Mouse (Mus musculus) midbrain, embryonic 13.5 days (tissue): ENCODE results near the gene Aqp2. TPM values are rescaled to one million over a fixed set of nuclear protein-coding genes. Genes with fewer than 3 reads are reported as not detected.

ENCODE experiments used
- ATAC-seq: fragments of 200-750 bp; cut with Nextera tagmentation; 2 replicates; pipeline ENCODE4 v1.8.0; 2017; ENCODE audit warnings: mild to moderate bottlenecking, moderate TSS enrichment, moderate library complexity
- H3K27ac ChIP-seq: fragments of 300-500 bp; sonication (generic); 2 replicates; pipeline ENCODE4 v1.5.1; 2015; ENCODE audit warnings: inconsistent platforms, mild to moderate bottlenecking, moderate library complexity
- H3K27me3 ChIP-seq: fragments of 300-500 bp; sonication (generic); 2 replicates; pipeline ENCODE4 v1.6.1; 2015; ENCODE audit warnings: mild to moderate bottlenecking, inconsistent platforms
- H3K36me3 ChIP-seq: fragments of 300-500 bp; sonication (generic); 2 replicates; pipeline ENCODE4 v1.6.1; 2015; ENCODE audit warnings: mild to moderate bottlenecking, inconsistent platforms
- H3K4me1 ChIP-seq: fragments of 300-500 bp; sonication (generic); replicated peaks from 2 replicates; pipeline ENCODE4 v1.6.1; 2015; ENCODE audit warnings: inconsistent platforms
- H3K4me2 ChIP-seq: fragments of 300-500 bp; sonication (generic); replicated peaks from 2 replicates; pipeline ENCODE4 v1.6.1; 2015; ENCODE audit warnings: moderate library complexity, mild to moderate bottlenecking, inconsistent platforms
- H3K4me3 ChIP-seq: fragments of 300-500 bp; sonication (generic); replicated peaks from 2 replicates; pipeline ENCODE4 v1.5.1; 2015; ENCODE audit warnings: mild to moderate bottlenecking, inconsistent platforms
- H3K9ac ChIP-seq: fragments of 300-500 bp; sonication (generic); replicated peaks from 2 replicates; pipeline ENCODE4 v1.6.1; 2015; ENCODE audit warnings: mild to moderate bottlenecking, inconsistent platforms
- H3K9me3 ChIP-seq: fragments of 300-500 bp; sonication (generic); 2 replicates; pipeline ENCODE4 v1.6.1; 2016; ENCODE audit warnings: mild to moderate bottlenecking, inconsistent platforms
- WGBS: fragments of 180-500 bp; shearing (Covaris S2); methylation state at CpG from one replicate; pipeline ENCODE4 v1.1.7; 2015; 5-methylcytosine and 5-hydroxymethylcytosine counted together
- polyA plus RNA-seq: library from polyadenylated mRNA; unstranded; fragments of >200 nt; fragmentation: Nextera tagmentation; extraction: Ambion mirVana; gene quantifications from 2 replicates; pipeline ENCODE4 v1.2.1, GENCODE M21; 2015

Gene Aqp2
- polyA plus RNA-seq, 1 experiment from 2014 or later: not detected

DNA sequence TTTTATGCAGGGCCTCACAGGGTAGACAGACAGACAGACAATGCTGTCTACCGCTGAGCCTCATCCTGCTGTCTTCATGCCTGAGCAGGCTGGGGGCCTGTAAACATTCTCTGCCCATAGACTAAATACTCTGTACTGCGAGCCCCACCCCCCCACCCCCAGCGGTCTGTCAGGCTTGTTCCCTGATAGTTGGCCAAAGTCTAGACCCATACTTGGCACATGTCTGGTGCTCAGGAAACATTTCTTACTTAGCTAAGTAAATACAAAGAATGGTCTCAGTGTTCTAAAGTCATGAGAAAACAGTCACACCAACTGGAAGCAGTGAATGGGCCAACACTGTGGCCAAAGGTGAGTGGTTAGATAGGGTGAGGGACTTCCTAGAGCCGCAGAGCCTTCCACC, 11.5 kb upstream of the Aqp2 start:
- 76% methylated on average over 4 of the region's 4 CpGs for WGBS

GRCm38 (mm10) chr15:99568682-99569081, 10.2 kb upstream of the Aqp2 start:
- Histone ChIP-seq H3K27me3 (no peaks in the 10 kb centered on the region), H3K36me3 (no peaks in the 10 kb centered on the region), H3K9me3 (no peaks in the 10 kb centered on the region), H3K4me1 (0 out of 2 replicates have a peak, but pooled peaks cover 6% of the 10 kb centered on the region), H3K4me3 (no peak overlapping the region), H3K4me2 (no peak overlapping the region), H3K27ac (no peak overlapping the region), H3K9ac (no peak overlapping the region)
- no peak for ATAC-seq
- WGBS: 61% methylated on average over 6 of the region's 6 CpGs

More for the DNA sequence above, 11.5 kb upstream of the Aqp2 start:
- H3K27me3 ChIP-seq: 0 out of 2 replicates have a peak, but pooled peaks cover under 1% of the 10 kb centered on the region
- H3K4me2 ChIP-seq: no peak overlapping the region
- H3K9me3 ChIP-seq: no peaks in the 10 kb centered on the region
- no peak for ATAC-seq
- H3K4me3 ChIP-seq: no peak overlapping the region
- no peaks in the 10 kb centered on the region for H3K36me3 ChIP-seq
- no peak overlapping the region for H3K9ac ChIP-seq
- H3K27ac ChIP-seq: no peak overlapping the region
- 0 out of 2 replicates have a peak, but pooled peaks cover 6% of the 10 kb centered on the region for H3K4me1 ChIP-seq

DNA sequence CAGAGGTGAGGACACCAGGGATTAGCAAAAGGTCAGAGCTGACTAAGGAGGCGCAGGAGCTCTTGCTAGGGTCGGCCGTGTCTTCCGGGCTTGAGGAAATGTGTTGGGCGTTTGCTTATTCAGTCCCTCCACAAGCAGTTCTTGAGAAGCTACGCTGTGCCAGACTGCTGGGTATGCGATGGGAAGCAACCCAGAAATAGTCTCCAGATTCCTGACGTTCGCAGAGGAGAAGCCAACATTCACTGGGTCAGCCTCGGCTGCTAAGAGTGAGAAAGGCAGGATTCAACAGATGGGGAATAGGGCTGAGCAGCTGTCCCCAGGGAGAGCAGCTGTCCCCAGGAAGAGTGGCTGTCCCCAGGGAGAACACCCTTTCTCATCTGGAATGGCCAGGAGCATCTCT, 9.7 kb upstream of the Aqp2 start:
- Histone ChIP-seq H3K36me3 (no peaks in the 10 kb centered on the region), H3K4me3 (no peak overlapping the region), H3K9ac (no peak overlapping the region), H3K27me3 (no peaks in the 10 kb centered on the region), H3K4me1 (0 out of 2 replicates have a peak, but pooled peaks cover 6% of the 10 kb centered on the region), H3K9me3 (no peaks in the 10 kb centered on the region), H3K4me2 (no peak overlapping the region), H3K27ac (no peak overlapping the region)
- 89% methylated on average over 10 of the region's 10 CpGs for WGBS
- ATAC-seq: no peak

DNA sequence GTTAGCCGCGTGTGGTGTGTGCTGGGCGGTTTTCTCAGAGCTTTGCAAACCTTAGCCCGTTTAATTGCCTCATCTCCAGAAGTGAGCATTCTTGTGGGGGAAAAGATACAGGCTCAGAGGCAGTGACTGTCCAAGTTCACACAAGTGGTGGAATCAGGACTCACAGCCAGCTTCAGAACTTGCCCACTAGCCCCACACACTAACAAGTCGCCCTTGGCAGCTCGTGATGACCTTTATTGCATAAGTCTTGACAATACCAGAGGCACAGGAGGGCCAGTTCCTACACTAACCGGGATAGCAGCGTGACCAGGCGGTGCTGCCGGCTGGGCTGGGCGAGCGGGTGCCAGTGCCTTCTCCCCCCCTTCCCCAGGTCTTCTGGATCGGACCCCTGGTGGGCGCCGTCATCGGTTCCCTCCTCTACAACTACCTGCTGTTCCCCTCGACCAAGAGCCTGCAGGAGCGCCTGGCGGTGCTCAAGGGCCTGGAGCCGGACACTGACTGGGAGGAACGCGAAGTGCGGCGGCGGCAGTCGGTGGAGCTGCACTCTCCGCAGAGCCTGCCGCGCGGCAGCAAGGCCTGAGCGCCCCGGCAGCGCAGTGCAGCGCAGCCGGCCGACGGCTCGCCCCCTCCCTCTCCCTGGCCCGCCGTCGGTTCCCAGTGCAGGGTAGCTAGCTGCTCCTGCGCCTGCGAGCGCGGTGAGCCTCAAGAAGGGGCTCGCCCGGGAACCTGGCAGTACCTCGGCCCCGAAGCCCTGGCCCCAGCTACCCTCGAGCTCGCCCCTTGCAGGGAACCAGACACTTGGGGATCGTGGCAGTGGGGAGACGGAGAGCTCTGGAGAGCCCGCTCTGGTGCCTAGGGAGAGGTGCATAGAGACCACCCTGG, 4.8 kb downstream of the Aqp2 start:
- Histone ChIP-seq H3K9me3 (no peaks in the 10 kb centered on the region), H3K4me2 (peak overlapping the region; percentile 49), H3K4me3 (peak overlapping the region; percentile 33), H3K4me1 (peaks cover 26% of the 10 kb centered on the region), H3K27ac (no peak overlapping the region), H3K27me3 (peaks cover 95% of the 10 kb centered on the region), H3K36me3 (no peaks in the 10 kb centered on the region), H3K9ac (peak overlapping the region; percentile 37; the same call in 1 of the 2 replicates)
- 1% methylated on average over 50 of the region's 54 CpGs for WGBS
- ATAC-seq: peak; percentile 66

DNA sequence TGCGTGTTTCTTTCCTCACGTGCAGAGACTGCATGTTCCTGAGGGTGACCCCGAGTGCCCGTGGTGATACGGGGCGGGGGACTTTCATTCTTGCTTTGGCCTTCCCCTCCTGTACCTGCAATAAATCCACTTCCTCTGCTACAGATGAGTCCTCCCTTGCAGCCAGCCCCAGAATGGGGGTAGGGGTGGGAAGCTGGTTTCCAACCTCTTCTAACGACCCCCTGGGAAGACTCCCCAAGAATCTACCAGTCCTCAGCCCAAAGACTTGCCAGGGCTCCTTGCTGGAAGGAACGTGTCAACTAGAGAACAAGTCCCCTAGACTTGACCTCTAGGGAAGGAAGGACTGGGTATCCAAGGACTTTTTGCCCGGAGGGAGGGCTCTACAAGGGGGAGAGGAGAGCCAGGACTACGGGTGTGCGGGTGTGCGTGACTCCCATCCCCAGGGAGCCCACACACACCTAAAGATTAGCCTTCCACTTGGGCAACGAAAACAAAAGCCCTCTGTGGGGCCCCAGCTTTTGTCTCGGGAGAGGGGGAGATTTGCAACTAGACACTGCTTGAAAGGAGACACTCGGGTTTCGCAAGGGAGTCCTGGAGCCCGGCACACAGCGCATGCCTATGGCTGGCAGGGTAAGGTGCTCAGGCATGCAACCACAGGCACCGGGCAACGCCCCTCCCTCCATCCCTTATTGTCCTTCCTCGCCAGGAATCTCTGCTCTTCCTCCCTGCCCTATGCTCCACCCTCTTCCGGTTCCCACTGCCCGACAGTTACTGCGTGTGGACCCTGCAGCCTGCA, 5.8 kb downstream of the Aqp2 start:
- WGBS: 1% methylated on average over 24 of the region's 24 CpGs
- Histone ChIP-seq H3K4me3 (peak overlapping the region; percentile 33), H3K27ac (no peak overlapping the region), H3K9me3 (no peaks in the 10 kb centered on the region), H3K27me3 (peaks cover 99% of the 10 kb centered on the region), H3K4me1 (peaks cover 25% of the 10 kb centered on the region), H3K9ac (peak overlapping the region; percentile 37; the same call in 1 of the 2 replicates), H3K4me2 (peak overlapping the region; percentile 49), H3K36me3 (no peaks in the 10 kb centered on the region)
- ATAC-seq: peak; percentile 43

GRCm38 (mm10) chr15:99585741-99586140, 6.9 kb downstream of the Aqp2 start:
- Histone ChIP-seq H3K4me3 (no peak overlapping the region), H3K27me3 (peaks cover 99% of the 10 kb centered on the region), H3K27ac (no peak overlapping the region), H3K36me3 (no peaks in the 10 kb centered on the region), H3K4me2 (no peak overlapping the region), H3K9ac (no peak overlapping the region), H3K9me3 (no peaks in the 10 kb centered on the region), H3K4me1 (peaks cover 28% of the 10 kb centered on the region)
- ATAC-seq: no peak
- 63% methylated on average over 6 of the region's 6 CpGs for WGBS

DNA sequence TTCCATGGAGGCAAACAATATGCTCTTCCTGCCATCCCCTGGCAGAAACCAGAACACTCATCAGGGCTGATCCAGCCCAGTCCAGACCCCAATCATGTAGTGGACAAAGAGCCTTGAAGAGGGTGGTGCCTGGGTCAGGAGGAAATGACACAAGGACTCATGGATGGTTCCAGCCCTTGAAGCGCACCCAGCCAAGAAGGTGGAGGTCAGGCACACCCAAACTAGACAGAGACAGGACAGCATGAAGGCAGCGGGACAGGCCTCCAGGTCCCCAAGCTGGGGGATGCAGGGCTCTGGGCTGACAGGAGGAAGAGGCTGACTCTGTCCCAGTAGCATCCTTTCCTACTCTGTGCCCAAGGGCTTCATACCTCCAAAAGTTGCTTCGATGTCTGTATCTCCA, 7.7 kb downstream of the Aqp2 start:
- Histone ChIP-seq H3K4me2 (no peak overlapping the region), H3K9ac (no peak overlapping the region), H3K4me3 (no peak overlapping the region), H3K9me3 (no peaks in the 10 kb centered on the region), H3K36me3 (no peaks in the 10 kb centered on the region), H3K27ac (no peak overlapping the region), H3K27me3 (peaks cover 99% of the 10 kb centered on the region), H3K4me1 (peaks cover 32% of the 10 kb centered on the region)
- WGBS: 97% methylated on average over 3 of the region's 3 CpGs
- ATAC-seq: no peak

GRCm38 (mm10) chr15:99589237-99589636, 10.4 kb downstream of the Aqp2 start:
- WGBS: 3% methylated on average over 9 of the region's 9 CpGs
- no peak overlapping the region for H3K4me3 ChIP-seq
- no peak overlapping the region for H3K9ac ChIP-seq
- H3K9me3 ChIP-seq: no peaks in the 10 kb centered on the region
- H3K27ac ChIP-seq: no peak overlapping the region
- peaks cover 18% of the 10 kb centered on the region for H3K4me1 ChIP-seq
- H3K27me3 ChIP-seq: peaks cover 100% of the 10 kb centered on the region
- H3K4me2 ChIP-seq: no peak overlapping the region
- ATAC-seq: no peak
- H3K36me3 ChIP-seq: no peaks in the 10 kb centered on the region

- H3K4me2 ChIP-seq: no peak overlapping the region
- WGBS: 18% methylated on average over 7 of the region's 7 CpGs
These were observed 10.8 kb downstream of the Aqp2 start for GRCm38 (mm10) chr15:99589704-99590103.

DNA sequence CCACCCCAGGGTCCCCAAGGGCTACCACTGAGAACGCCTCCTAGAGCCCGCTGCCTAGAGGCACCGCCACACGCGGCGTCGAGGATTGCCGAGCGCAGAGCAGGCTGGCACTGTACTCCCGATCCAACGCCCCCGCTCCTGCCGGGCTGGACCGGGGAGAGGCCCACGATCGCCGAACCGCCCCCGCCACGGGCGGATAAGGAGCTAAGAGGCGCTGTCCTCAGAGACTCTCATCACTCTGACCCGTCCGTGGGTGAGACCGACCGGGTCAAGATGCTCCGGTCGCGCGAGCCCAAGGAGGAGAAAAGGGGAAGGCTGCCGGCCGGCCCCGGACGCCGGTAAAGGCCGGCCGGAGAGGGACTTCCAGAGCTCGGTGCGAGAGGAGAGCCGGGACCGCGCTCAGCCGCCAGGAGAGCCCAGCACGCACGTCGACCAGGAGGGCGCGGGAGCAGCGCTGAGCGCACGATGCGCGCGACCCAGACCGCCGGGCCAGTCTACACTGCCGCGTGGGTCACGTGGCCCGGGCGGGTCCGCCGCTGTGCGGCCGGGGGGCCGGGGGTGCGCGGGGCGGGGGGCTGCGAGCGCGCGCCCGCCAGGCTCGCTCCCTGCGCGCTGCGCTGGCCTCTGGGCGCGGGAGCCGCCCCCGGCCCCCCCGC, 11.7 kb downstream of the Aqp2 start, which contains the start of gene Aqp5:
Gene Aqp5, plus strand, starts transcription at position 354 of the 656 bp plus-strand sequence.
- Histone ChIP-seq H3K4me2 (peak within 1 kb of the TSS; percentile 60), H3K4me3 (peak within 1 kb of the TSS; percentile 42), H3K4me1 (peaks cover 9% of the 10 kb centered on the region; the same call in 1 of the 2 replicates), H3K36me3 (no peaks in the 10 kb centered on the region), H3K27ac (no peak within 1 kb of the TSS), H3K9ac (peak within 1 kb of the TSS; percentile 39), H3K9me3 (no peaks in the 10 kb centered on the region), H3K27me3 (peaks cover 100% of the 10 kb centered on the region)
- ATAC-seq: peak; percentile 83
- WGBS: 2% methylated on average over 54 of the region's 83 CpGs

More at GRCm38 (mm10) chr15:99589704-99590103, 10.8 kb downstream of the Aqp2 start:
- Histone ChIP-seq H3K27ac (no peak overlapping the region), H3K4me3 (no peak overlapping the region), H3K9ac (no peak overlapping the region), H3K4me1 (peaks cover 14% of the 10 kb centered on the region), H3K36me3 (no peaks in the 10 kb centered on the region), H3K27me3 (peaks cover 100% of the 10 kb centered on the region), H3K9me3 (no peaks in the 10 kb centered on the region)
- ATAC-seq: no peak

DNA sequence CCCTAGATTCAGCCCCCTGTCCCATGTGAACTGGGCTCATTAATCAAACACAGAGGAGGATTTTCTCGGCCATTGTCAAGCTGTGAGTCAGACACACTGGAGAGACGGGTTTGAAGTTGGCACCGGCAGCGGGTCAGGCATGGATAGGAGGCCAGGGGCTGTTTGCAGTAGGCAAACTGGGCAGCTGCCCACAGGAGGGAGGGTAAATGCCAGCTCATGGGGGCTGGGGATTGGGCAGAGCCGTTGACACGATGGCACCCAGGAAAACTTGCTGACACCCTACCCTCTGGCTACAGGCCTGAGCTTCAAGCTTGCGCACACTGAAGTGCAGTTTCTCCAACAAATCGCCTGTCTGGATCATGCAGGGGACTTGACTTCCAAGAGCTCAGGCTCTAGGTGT, 13.3 kb downstream of the Aqp2 start:
- WGBS: 70% methylated on average over 8 of the region's 8 CpGs

More for the DNA sequence above, 13.3 kb downstream of the Aqp2 start:
- Histone ChIP-seq H3K9ac (no peak overlapping the region), H3K9me3 (no peaks in the 10 kb centered on the region), H3K4me1 (peaks cover 17% of the 10 kb centered on the region), H3K27me3 (peaks cover 85% of the 10 kb centered on the region), H3K36me3 (no peaks in the 10 kb centered on the region), H3K27ac (no peak overlapping the region), H3K4me3 (no peak overlapping the region), H3K4me2 (no peak overlapping the region)
- ATAC-seq: no peak
